Mouse (Mus musculus): ENCODE results near the gene Fbxl4.
A peak's percentile ranks its signal among the peaks of the same experiment; 100 is the strongest.
"Not testable (repeated sequence)": the region's sequence is repeated elsewhere in the genome, so short reads cannot be mapped to it uniquely, and the experiment has no call there.

Fbxl4 gene

DNA sequence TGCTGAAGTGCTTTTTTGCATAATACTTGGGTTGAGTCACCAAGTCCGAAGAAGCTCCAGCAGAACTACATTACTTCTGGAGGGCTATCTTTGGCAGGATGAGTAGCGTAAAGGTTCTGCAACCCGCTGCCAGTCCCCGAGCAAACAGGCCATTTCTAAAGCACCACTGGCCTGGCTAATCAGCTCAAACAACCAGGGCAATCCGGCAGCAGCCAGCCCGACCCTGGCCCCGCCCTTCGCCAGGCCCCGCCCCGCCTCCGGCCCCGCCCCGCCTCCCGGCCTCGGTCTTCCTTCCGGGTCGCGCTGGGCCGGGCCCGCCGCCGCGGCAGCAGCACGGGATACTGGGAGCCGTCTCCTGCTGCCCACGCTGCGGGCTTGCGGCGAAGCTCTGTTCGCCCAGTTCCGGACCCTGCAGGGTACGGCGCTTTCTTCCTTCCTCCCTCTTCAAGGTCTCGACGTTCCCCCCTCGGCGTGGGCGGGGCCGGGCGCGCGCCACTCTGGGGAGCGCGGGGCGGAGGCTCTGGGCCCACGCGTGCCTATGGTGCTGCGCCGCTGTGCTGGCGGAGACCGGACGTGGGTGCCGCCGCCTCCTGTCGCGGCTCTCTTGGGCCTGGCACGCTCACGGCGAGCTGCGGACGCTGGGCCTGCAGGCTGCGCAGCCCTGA lies at the start of gene Fbxl4:
Gene Fbxl4, plus strand, starts transcription at position 278 of the 665 bp plus-strand sequence.
- peak; percentile 82 to 88 for DNase-seq

DNA sequence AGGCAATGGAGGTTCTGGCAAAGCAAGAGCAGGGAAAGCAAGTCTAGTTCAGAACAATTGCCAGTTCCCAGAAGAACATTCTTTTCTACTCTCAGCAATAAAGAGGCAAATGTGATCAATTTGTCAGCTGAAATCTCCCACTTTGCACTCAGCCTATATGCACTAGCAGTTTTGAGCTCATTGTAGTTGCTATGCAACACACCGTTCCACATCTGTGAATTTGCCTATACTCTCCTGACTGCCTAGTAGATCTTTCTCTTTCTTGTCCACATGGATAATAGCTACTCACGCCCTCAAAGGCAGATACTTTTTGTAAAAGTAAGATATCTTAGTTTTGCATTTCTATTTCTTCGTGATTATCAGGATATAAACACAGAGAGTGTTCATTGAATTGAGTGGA lies 42.8 kb upstream of the Fbxl4 start:
- DNase-seq, result no peak

DNA sequence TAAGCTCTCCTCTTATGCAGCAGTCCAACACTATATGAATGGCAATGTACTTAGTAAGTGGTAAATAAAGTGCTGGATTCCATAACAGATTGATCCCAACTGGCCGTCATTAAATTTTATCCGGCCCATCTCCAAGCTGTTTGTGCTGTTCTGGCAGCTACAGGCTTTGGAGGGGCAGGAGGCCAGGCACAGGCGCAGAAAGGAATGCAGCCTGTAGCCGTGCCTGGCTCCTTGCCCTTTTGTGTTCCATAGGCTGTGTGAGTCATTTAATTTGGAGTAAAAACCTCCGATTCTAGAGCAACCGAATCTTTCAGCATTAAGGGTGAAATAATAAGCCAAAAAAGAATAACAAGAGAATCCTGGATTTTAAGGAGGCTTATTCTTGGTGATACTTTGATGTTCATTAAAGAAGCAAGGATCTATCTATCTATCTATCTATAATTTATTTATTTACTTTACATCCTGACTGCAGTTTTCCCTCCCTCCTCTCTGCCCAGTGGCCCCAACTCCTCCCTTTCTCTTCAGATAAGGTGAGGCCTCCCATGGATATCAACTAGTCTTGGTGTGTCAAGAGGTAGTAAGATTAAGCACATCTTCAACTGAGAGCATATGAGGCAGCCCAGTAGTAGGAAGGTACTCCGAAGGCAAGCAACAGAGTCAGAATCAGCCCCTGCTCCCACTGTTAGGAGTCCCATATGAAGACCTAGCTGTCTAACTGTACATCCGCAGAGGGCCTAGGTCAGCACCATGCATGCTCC lies 14.3 kb upstream of the Fbxl4 start:
- DNase-seq, result peak; percentile 14 to 29

DNA sequence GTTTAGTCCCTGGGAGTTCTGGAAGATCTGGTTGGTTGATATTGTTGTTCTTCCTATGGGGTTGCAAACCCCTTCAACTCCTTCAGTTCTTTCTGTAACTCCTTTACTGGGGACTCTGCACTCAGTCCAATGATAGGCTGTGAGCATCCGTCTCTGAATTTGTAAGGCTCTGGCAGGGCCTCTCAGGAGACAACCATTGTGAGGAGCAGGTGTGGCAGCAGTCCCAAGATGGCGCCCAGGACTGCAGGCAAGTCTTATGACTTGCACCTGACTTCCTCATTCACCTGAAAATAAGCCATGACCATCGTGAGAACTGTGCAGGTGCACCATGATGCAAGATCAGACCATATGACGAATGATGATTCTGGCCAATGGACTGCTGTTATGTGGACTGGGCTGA lies 8.3 kb upstream of the Fbxl4 start:
- DNase-seq, result not testable (repeated sequence)

DNA sequence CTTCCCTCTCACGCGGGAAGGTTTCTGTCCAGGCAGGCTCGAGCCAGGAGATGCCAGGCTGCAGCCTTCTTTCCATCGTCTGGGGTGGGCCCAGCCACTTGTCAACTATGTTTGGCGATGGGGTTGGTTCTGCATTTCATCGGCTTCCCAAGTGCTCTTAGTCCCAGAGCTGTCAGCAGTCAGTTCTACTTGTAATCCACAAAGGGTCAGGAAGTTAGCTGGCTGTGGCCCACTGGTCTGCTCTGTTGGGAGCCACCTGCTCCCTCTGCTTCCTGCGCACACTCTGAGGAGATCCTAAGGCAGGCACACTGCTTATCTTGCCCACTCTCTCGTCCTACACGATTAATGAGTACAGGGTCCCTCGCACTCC lies 573 bp downstream of the Fbxl4 start:
- no peak for DNase-seq

DNA sequence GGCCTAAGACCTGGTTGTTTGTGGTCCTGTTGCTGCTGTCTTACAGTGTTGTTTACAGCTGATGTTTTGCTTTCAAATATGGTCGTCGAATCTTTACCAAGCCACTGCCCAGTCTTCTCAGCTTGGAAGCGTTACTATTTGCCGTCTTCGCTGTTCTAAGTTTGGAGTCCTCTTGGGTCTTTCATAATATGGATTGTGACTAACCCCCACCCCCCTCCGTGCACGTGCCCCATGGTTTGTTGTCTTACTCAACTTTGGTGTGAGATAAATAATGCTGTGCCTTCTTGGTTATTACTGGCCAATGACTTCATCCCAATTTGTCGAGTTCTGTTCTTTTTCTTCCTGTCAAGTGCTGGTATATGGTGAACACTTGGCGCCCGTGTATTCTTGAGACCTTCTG lies 1.1 kb downstream of the Fbxl4 start:
- DNase-seq, result no peak

DNA sequence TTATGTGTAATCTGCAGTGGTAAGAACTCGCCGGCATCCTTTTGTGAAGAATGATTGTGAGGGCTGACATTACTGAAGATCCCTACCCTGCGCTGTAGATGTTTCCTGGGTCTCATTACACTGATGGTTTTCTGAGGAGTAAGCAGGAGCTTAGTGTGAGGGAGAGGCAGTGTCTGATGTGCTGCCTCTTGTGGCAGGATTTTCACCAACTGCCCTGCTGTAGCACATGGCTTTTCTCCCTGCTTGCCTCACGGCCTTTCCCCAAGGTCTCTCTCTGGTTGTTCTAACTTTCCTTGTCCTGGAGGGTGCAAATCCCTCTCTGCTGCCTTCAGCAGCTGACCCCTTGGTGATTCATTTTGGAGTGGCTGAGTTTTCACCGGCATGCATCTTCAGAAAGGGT lies 10.0 kb downstream of the Fbxl4 start:
- DNase-seq, result no peak

DNA sequence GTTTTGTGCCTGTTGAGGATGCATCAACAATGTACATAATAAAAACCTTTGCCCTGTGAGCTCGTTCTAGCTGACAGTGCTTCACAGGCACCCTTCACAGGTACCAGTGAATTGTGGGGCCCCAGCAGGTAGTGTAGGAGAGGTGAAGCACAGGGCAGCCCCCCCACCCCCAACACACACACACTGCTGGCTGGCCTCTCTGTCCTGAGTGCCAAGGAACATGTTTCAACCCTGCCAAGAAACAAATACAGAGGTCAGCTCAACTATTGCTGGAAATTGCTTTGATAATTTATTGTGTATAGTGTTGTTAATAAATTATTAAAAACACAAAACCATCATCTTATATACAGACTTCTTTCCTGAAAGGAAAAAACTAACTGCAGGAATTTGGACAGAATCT lies 21.2 kb downstream of the Fbxl4 start:
- DNase-seq, result no peak

DNA sequence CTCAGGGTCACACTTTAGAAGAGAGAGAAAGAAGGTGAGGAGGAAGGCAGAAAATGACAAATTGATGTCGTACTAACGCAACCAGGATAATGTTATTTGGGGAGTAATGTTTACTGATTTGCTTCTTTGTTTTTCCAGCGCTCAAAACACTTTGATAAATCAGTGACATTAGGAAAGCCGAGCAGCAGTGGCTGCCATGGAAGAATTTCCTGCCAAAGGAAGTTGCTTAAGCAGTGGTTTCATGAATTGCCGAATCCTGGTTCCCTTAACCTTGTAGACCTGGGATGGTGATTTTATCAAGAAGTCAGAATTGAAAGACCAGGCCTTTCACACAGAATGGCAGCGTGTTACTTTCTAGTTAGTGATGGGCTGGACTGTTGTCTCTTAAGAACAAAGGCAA lies 23.3 kb downstream of the Fbxl4 start:
- DNase-seq, result no peak

DNA sequence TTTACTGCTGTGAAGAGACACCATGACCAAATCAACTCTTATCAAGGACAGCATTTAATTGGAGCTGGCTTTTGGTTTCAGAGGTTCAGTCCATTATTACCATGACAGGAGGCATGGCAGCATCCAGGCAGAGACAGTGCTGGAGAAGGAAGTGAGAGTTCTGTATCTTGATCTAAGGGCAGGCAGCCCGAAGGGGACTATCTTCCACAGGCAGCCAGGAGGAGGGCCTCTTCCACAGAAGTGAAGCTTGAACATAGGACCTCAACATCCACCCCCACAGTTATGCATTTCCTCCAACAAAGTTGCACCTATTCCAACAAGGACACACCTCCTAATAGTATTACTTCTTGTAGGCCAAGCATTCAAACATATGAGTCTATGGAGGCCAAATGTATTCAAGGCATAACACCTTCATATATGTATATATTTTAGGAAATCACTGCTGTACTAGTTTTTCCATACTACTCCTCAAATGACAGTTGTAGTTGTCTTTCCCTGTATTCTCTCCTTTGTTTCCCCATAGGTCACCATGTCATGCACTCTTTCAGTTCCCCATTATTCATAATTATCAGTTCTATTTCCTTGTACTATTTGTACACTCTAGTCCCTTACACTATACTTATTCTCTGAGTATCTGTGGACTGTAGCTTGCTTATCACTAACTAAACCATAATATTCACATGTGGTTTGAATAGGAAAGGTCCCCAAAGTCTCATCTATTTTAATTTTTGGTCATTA lies 26.4 kb downstream of the Fbxl4 start:
- DNase-seq, result no peak

DNA sequence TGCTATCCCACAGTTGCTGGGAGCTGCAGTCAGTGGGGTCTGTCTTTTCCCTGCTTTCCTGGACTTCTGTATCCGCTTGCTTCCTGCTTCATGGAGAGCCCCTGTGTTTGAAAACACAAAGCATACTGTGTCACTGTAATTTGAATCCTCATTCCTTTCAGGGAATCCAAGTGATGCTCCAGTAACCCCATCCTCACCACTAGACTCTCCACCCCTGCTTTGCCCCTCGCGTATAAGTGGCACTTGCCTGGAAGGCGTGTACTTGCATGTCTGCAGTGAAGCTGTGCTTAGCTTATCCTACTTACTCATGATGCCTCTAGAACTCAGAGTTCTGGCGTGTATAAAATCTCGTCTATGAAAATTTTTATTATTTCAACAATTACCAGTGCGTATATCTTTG lies 32.7 kb downstream of the Fbxl4 start:
- no peak for DNase-seq

DNA sequence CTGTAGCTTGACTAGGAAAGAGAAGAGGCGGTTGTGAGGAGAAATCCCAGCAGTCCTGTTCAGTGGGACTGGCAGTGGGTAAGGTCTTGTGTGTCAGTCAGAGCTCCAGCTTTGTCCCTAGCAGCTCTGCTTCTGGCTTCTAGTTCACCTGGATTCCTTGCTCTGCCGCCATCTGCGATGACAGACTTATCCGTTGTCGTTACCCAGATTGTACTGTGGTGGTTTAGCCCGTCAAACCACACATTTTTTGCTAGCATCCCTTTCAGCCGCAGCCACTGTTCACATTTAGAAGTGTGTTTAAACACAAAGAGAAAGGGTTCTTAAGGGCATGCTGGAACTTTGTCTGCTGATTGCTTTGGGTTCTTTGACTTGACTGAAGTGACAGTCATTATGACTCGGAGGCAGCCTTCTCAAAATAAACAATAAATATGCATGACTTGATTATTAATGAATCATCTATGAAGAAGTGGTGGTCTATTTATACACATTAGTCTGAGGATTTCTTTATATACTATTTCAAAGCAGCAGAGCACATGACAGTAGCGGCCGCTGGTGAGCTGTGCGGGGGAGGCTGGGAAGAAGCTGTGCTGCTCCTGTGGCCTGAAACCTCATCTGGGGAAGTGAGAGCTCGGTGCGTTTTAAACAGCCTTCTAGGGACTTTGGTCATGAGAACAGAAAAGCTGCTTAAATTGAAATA lies 35.6 kb downstream of the Fbxl4 start:
- no peak for DNase-seq

DNA sequence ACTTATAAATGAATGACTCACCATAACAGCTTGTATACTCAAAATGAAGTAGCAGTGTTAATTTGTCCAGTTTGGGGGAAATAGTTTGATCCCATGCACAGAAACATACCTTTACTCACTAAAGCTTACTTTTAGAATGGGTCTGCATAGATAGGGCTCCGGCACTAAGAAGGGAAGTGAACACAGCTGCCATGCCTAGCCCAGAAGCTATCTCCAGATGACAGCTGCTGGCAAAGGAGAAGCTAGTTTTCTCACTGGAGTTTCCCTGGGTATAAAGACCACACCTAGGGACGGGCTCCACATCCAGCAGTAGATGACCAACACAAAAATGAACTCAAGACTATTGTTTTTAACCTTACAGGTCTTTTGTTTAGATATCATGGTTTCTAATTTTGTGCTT lies 38.1 kb downstream of the Fbxl4 start:
- DNase-seq, result no peak

DNA sequence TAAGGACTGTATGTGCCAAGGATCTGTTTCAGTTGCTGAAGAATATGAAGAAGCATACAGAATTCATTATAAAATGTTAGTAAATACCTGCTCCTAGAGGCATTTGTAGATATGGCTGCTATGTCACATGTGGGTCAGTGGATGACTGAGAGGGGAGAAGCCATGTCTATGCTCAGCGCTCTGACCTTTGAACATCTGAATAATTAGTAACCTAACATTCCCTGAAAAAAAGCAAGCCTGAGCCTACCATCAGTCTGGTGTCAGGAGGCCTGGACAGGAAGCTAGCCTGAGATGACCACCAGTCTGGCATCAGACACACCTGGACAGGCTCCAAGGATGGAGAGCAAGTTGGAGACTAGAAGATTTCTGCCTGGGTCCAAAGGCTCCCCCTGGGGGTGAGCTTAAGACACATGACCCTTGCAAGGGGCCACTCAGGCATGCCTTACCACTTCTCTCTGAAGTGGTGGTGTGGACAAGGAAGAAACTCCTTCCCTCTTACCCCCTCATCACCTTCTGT lies 39.2 kb downstream of the Fbxl4 start:
- DNase-seq, result no peak

DNA sequence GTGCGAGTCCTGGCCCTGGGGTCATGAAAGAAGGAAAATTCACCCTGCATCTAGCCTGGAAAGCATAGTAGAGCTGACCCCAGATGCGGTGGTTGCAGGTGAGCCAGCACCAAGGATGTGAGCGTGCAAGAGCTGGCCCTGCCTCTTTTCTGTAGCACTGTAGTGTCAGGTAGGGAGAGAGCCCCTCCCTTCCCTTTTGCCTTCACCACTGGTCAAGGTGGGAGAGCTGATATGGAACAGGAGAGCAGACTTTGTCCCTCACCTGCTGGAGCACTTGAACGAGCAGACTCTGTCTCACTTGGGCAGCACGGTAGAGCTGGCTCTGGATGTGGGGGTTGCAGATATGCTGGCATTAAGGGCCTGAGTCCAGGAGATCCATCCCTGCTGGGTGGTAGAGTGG lies 39.7 kb downstream of the Fbxl4 start:
- DNase-seq, result no peak

DNA sequence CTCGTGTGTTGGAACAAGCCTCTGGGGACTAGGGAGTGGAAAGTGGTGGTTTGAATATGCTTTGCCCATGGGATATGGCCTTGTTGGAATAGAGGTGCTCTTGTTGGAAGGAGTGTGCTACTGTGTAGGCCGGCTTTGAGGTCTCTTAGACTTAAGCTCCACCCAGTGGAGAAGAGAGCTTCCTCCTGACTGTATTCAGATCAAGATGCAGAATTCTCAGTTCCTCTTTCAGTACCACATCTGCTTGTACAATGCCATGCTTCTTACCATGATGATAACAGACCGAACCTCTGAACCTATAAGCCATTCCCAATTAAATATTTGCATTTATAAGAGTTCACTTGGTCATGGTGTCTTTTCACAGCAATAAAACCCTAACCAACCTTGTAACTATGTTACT lies 44.7 kb downstream of the Fbxl4 start:
- DNase-seq, result no peak

DNA sequence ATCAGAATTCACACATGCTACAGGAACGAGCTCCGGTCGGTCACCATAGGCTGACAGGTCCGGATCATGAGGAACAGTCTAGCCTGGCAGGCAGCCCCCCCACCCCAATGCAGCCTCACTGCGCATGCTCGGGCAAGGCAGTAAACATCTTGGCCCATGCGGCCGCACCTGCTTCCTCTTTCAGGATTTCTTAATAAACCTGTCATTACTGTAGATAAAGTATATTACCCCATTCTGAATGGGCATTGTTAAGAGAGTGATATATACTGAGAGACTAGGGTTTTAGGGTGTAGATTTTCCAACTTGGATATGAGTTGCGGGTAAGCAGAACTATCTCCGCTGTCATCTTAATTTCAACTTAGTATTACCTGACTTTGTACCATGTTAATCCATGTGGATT lies 45.6 kb downstream of the Fbxl4 start:
- no peak for DNase-seq

DNA sequence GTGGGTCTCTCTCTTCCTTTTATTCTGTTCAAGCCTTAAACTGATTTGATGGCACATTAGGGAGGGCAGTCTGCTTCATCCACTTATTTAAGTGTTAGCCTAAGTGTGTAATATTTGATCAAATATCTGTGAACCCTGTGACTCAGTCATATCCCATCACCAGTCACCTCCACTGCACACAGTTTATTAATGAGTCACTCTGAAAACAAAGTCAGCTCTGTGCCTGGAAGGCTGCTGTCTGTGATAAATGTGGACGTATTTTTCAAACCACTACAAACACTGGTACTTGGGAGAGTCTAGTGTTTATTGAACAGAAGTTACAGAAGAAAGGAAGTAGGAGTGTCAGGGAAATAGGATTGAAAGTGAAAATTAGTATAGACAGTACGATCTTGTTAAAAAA lies 63.3 kb downstream of the Fbxl4 start:
- no peak for DNase-seq

DNA sequence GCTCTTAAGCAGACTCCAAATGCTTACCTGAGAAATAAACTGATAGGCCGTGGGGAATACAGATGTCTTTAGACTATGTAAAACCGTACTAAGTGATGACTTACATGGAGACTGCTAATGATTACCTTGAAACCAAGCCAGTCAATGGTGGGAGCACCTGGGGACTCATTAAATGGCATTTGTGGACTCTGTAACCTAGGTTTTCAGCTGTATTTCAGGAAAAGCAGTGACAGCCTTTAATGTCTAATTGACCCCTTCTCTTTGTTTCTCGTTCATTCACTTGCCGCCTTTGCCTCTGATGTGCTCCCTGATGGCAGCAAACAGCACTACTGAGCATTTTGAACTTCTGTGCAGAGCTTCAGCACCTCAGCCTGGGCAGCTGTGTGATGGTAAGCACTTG lies 65.1 kb downstream of the Fbxl4 start:
- DNase-seq, result no peak

DNA sequence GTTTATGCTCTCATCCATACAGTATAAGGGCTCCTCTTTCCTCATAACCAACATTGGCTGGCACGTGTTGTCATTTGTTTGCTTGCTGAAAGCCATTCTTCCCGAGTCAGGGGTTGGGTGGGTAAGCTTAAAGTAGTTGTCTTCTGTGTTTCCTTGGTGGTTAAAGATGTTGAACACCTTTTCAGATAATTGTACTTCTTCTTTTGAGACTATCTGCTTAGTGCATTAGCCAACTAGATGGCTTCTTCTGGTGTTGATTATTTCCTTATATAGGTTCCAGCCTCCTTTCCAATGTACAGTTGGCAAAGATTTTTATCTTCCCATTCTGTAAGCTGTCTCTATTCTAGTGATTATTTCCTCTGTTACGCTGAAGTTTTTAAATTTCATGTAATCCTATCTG lies 70.8 kb downstream of the Fbxl4 start:
- no peak for DNase-seq

DNA sequence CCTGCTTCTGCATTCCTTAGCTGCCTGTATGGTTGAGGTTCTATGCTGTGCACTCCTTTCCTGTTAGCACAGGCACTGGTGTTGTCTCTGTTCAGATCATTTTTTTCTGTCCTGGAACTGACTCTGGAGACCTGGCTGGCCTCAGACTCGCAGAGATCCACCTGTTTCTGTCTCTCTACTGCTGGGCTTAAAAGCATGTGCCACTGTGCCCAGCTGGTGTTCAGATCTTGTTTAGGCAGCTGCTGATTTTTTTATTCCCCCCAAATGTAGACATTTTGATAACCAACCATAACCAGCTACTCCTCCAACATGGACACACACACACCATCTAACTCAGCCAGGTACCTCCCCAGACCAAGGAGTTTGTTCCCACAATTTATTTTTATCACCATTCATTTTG lies 112.2 kb downstream of the Fbxl4 start:
- DNase-seq, result no peak

DNA sequence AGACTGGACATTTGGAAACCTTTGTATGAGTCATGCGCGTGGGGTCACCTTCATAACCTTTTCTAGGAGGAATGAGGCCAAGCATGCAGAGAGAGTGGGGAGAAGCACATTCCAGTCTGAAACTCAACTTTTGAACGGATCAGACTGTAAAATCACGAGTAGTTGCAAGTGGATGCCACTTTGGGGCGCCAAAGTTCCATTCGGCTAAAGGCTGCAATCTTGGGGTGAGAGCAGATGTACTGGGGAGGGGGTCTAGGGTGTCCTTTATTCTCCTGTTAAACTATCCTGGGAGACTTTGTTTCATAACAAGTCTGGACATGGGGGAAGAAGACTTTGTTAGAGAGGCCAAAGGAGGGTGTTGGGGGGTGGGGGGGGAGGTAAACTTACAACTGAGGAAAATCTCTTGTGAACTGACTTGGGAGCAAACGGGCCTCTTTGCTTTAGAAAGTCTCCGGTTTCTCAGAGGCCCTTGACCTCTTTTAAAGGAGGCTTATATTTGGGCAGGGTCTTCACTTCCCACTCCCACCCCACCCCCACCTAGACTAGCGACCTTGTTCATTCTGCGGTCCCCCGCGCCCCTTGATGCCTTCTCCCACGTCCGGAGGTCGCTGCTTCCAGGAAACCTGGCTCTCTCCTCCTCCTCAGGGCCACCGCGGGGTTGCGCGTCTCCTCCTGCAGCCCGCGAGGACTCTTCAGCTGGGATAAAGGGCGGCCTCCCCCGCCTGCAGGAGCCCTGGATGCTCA lies 119.8 kb downstream of the Fbxl4 start:
- peak in 1 of 2 experiments; percentile 41 for DNase-seq

All from cerebellum, adult 18-20 months (tissue).